Mouse (Mus musculus): Measurements from ENCODE around the gene Gnaq.
"Not testable (repeated sequence)": the region's sequence is repeated elsewhere in the genome, so short reads cannot be mapped to it uniquely, and the experiment has no call there.

Gene Gnaq

DNA sequence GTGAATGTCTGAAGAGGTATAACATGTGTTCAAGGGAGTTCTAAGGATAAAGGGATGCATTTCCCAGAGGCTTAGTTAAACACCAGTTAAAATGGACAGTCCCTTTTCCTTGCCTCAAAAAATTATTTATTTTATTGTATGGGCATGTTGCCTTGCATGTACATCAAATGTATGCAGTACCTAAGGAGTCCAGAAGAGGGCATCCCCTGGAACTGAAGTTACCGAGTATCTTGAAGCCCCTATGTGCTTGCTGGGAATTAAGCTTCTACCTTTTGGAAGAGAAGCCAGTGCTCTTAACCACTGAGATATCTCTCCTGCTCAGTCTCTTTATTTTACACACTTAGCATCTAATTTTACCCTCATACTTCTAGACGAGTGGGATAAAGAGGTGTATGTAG lies 127.8 kb downstream of the Gnaq start:
- DNase-seq (ENCODE audit: low spot score), result no peak

DNA sequence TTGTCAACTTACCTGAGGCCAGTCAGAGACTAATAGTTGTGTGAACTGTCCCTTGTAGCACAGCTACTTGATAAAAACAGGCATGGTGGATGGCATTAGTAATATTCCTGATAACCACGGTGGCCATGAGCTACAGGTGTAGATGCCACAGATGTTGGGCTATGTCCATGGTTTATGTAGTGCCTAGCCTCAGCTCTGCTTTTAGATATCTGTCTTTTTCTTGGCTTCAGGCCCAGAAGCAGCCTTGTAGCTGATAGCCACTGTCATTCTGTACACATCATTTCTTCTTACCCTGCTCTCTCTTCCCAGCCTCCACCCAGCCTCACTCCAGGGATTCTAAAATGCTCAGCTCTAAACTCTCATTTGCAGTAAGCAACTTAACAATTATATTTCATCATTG lies 128.3 kb downstream of the Gnaq start:
- DNase-seq (ENCODE audit: low spot score), result no peak

DNA sequence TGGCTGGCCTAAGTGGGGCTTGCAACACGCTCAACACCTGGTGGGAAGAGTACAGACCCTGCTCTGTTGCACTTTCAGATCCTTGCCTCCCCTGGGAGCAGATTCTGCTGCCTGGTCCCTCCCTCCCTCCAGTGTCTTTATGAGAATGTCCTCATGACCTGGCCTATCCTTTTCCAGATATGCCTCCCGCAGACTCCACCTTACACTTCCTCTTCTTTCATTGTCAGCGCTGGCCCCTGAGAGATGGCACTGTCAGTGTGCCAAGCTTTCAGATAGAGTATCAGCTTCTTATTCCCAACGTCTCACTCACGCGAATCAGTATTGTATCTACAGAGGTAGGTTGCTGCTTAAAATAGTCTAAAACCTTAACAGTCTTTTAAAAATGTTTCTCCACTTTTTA lies 129.0 kb downstream of the Gnaq start:
- DNase-seq (ENCODE audit: low spot score), result no peak

DNA sequence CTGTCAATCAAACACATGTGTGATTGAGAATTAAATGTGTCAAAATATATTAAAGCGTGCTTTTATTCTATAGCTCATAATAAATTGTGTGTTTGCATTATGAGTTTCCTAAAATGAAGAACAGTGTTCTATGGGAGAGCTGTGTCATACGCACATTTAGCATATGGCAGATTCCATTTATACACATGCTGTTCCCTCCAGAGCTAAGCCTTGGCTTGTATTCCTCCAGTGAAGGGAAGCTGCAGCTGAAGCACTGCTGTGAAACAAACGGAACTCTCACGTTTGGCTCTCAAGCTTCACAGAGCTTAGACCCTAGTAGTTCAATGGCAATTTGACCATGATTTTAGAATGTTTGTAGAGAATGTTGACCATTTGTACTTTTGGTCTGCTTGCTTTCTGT lies 129.7 kb downstream of the Gnaq start:
- no peak for DNase-seq (ENCODE audit: low spot score)

DNA sequence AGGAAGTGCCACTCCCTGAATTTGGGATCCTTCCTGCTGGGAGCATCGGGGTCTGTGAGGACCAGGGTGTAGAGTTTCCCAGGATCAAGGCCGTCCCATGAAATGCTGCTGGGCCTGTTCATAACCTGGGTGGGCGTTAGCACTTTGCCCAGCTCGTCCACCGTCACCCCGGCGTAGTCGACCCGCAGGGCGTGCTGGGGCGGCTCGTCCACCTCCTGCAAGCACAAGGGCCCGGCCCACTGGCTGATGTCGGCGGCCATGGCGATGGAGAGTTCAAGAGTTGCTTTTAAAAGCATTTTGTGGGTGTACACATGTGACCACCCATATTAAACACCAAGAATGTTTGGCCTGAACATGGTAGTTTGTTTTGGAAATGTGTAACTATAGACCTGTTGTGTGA lies 134.7 kb downstream of the Gnaq start:
- not testable (repeated sequence) for DNase-seq (ENCODE audit: low spot score)

DNA sequence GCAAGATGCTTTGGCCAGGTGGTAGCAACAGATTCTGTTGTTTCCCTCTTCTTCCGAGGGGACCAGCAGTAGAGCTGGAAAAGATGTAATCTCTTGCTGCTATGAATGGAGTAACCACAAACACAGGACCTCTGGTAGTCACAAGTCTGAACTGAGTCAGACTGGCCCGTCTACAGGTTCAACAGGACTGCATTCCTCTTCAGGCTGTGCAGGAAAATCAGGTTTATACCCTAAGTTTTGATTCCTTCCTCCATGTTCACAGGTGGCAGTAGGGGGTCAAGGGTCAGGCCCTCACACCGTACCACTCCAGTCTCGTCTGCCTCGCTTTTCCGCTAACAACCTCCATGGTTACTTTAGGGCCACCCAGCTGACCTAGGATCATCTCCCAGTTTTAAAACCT lies 137.6 kb downstream of the Gnaq start:
- no peak for DNase-seq (ENCODE audit: low spot score)

DNA sequence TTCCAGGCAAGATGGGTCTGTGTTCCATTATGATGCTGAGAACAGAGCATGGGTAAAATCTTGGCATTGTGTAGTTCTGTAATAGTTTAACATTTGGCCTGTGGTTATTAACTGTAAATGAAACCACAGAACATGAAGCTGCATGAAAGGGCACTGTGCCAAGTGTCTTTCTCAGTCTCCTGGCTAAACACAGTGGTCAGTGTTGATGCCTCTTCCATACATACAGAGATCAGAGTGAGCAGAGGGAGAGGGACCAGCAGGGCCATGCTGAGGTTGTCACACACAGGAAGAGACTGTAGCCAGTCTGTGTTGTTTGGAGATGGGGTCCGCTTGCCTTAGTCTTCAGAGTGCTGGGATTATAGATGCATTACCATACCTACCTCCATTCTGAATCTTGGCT lies 138.4 kb downstream of the Gnaq start:
- no peak for DNase-seq (ENCODE audit: low spot score)

DNA sequence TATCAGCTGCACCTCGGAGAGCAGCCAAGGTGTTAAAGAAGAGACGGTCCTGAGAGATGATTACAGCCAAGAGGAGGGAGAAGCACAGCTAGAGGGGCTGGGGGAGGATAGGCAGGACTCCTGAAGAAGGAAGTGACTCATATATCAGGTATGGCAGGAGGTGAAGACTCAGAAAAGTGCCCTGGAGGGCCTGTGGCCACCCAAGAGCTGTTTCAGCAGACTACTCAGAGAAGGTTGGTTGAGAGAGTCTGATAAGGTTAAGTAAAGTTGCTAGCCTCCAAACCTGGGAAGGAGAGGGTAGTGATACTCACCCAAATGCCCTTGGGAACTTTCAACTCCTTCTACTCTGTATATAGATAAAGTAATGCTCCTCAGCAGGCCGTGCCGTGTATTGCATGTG lies 140.4 kb downstream of the Gnaq start:
- DNase-seq (ENCODE audit: low spot score), result no peak

DNA sequence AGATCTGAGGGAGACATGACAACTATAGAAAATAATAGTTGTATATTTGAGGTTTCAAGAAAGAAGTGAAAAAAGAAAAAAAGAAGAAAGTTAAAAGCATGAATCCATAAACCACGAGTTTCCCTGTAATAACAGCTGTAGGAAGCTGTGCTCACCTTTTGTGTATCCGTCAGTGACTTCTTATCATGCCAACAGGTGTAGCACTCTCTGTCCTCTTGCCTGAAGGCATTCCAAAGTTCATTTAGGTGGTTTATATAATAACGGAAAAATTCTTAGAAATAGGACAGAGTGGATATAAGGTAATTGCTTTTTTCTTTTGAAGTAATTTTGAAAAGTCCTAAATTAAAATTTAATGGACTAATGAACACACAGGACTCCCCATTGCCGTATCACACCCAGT lies 147.6 kb downstream of the Gnaq start:
- no peak for DNase-seq (ENCODE audit: low spot score)

DNA sequence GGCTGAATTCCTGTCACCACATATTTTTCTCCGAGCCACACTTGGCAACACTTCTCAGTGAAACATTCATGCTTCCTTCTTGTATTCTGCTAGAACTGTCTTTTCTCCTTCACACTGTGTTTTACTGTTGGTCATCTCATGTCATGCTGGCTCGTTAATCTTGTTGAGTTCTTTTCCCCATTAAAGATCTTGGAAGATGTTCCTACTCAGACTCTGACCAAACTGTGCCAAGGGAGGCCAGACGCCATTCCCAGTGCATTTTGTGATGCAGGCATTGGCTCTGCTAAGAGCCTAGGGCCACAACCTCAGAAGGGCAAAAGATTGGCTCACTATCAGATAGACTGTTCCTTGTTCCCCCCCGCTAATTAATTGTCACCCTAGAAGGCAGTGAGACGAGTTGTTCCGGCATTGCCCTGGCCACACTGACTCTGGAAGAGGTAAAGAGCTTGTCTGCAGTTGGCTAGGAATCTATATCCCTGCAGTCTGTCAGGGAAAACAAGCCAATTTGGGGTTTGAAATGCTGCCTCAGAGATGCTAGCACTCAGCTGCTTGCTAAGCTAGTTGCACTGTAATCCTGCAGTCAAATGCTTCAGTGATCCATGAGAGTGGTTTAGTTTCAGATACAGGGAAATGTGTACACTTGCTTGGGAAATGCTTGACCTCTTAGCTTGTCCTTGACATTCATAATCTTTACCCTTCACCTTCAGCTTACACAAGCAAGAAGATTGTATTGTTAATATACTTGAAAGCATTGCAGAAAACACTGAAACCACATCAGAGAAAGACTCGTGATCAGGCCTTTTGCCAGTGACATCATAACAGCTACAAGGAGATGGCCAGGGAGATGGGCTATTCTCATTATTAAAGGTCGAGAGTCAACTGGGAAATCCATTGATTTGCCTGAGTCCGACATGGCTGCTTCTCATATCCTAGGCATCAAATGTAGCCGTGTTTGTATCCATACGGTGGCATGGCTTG lies 152.7 kb downstream of the Gnaq start:
- DNase-seq (ENCODE audit: low spot score), result no peak

DNA sequence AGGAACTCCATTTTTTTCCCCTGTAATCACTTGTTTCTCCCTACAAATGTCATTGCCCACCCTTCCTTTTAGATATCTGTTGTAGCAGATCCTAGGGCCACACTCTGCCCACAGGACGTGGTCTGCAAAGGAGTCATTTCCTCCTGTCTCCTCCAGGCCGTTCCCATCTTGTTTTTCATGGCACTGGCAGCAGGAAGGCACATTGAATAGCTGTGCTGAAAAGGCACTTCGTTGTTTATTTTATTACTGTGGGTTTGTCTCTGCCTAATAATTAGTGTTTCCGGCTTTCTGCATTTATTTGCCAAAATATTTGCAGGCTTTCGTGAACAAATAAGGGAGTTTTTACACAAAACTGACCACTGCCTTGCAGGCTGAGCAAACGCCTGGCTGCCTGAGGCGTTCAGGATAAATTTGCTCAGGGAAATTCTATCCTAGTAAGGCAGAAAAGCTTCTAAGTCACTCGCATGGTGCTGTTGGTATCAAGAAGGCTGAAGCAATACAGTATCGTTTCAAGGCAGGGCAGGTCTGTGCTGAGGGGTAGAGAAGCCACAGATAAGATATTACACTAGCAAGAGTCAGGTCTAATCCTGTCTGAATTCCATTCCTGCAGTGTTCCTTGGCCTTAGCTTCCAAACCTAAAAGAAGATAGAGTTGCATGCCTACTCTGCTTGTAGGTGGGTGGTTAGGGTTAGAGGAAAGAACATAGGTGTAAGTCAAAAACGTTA lies 154.0 kb downstream of the Gnaq start:
- no peak for DNase-seq (ENCODE audit: low spot score)

DNA sequence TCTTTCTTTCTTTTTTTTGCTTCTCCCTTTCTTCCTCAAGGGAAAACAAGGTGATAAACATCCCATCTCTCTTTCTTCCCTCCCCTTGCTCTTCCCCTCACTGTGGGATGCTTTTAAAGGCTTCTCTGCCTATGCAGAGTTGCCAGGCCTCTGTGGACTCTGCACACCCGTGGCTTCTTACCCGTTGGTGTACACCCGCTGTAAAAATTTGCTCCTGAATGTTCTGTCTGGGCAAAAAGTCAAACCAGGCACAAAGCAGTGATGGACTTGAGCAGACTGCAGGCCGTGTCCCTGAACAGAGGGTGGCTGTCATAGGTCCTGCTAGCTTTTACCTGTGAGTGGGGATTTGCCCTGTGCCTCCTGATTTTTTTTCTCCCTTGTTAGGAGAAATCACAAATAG lies 154.7 kb downstream of the Gnaq start:
- DNase-seq (ENCODE audit: low spot score), result no peak

DNA sequence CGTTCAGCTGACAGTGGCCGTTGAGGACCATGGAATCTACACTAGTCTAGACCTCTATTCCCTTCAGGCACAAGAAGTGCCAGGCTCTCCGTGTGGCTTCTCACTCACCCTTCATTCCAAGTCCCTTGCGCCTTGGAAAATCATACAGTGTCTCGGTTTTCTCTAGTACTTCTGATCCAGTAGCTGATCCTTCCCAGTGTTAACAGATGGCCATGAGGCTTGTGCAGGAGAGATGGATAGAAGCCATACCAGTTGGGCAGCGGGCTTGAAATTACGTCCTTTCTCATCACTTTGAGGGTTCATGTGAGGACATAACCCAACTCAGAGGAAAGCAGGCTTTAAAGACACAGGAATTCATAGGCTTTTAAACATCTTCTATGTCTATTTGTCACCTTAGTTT lies 155.3 kb downstream of the Gnaq start:
- no peak for DNase-seq (ENCODE audit: low spot score)

DNA sequence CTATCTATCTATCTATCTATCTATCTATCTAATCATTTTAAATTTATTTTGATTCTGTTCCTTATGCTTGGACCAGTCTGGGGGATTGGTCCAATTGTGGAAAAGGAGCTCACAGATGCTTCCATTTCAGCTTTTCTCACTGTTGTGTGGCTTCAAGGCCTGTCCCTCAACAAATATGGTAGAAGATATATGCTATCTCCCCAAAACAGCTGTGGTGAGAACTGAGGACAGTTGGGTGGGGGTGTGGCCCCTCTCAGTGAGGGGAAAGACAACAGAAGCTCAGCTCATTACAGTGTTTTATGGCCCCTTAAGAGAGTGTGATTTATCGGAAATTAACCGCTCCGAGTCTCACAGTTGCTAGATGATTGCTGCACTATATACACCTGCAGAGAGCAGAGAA lies 158.5 kb downstream of the Gnaq start:
- DNase-seq (ENCODE audit: low spot score), result no peak

DNA sequence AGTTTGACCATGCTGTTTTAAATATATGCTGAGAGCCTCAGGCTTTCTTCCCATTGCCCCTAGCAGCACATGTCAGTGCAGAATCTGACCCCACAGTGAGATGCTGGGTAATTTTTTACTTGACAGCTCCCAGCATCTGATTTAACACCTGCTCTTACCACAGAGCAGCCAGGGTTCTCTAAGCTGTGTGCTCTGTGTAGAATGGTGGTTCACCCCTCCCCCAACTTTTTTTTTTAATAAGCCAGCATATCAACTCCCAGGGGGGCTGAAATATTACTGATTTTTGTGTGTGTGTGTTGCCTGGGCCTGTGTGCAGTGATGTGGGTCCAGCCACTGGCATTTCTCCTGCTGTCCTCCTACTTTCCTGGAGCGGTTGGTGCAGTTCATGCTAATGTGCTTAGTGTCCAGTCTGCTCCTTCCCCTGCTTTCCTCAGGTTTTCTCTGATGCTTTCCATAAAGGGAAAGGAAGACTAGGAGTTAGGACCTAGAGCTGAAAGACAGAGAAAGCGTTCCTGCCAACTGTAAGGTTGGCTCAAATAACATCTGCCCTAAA lies 159.5 kb downstream of the Gnaq start:
- DNase-seq (ENCODE audit: low spot score), result no peak

DNA sequence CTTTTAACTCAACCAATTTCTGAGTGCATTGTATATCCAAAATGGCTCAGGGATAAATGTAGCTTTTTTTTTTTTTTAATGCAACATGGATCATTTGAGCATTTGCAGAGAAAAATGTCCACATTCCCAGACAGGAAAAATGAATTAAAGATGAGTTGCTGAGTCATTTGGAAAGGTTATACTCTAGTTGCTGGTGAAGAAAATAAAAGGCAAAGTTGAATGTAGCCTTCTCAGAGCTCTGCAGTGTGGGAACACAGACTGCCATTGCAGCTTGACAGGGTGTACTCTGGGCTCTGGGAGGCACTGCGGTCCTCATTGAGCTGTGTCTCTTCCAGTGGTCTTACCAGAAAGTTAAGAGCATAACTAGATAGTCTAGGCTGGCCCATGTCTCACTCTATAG lies 160.3 kb downstream of the Gnaq start:
- no peak for DNase-seq (ENCODE audit: low spot score)

DNA sequence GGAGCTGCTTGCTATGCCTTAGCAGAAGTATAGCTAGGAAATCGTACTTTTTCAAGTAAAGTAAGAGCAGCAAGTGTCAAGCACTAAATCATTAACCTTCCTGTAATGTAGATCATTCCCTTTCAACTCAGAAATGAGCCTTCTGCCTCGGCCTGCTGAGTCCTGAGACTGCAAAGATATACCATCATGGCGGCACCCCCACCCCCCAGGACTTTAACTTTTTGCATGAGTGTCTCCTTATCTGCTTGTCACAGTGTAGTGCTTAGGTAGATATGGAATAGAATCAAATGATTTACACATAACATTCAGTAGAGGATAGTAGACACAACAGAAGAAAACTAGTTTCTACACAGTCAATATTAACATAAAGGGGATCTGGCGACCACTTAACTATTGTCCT lies 167.8 kb downstream of the Gnaq start:
- DNase-seq (ENCODE audit: low spot score), result no peak

DNA sequence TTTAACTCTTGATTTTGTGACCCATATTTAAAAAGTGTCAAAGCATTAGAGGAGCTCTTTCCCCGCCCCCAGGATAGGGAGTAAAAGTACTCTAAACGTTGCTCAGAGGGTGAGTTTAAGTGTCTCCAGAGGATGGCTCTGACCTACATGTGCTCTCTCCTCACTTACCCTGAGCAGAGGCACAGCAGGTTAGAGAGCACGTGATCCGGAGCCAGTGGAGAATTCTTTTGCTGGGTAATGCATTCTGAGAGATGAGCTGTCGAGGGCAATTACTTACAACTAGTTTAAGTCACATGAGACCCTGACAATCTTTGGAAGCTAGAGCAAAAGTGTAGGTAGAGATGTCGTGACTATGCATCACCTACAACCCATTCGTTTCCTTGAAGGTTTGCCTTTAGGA lies 168.7 kb downstream of the Gnaq start:
- DNase-seq (ENCODE audit: low spot score), result no peak

DNA sequence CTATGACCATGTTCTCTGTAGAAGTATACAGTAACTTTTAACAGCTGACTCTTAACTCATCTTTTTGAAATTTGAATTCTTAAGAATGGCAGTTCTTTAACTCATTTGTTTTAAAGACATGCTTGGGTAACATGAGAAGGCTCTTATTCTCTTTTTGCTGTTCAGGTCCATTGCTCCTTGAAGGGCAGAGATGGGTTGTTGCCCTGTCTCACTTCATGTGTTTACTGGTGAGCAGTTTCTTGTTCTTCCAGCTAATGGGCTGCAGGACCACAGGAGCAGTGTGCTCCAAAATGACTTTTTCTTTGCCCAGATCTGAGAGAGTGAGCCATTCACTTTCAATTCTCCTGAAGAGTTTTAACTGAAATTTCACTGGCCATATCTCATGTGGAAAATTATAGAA lies 176.4 kb downstream of the Gnaq start:
- no peak for DNase-seq (ENCODE audit: low spot score)

DNA sequence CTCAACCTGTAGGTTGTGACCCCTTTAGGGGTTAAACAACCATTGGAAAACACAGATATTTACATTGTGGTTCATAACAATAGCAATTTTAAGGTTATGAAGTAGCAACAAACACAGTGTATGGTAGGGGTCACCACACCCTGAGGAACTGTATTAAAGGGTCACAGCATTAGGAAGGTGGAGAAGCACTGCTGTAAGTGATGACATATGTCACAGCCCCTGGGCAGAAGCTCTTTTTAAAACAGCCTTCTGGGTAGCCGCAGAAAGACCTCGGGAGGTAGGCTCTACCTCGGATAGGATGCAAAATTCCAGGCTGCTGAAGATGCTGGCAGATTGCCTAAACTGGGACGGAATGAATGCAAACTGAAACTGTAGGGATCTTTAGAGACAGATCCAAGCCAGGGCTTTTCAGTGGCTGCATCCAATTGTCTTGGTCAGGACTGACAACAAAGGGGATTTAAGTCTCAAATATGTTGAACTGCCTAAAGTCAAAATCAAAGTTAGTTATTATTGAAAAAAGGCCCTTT lies 181.7 kb downstream of the Gnaq start:
- no peak for DNase-seq (ENCODE audit: low spot score)

DNA sequence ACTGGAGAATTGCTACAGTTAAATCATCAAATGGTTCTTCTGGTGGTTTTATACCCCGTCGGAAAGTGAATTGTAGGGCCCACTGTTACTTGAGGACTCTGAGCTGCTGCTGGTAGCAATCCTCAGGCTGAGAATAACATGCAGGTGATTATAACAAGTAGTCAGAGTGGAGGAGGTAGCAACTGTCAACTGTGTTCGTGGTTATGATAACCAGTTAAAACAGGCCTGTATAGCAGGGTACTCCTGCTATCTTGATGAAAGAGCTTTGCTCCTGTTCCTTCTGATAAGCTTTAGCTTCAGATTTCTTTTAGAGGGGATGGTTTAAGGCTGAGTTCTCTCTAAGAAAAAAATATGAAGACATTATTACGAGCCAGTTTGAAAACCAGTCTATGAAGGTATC lies 182.9 kb downstream of the Gnaq start:
- DNase-seq (ENCODE audit: low spot score), result no peak

DNA sequence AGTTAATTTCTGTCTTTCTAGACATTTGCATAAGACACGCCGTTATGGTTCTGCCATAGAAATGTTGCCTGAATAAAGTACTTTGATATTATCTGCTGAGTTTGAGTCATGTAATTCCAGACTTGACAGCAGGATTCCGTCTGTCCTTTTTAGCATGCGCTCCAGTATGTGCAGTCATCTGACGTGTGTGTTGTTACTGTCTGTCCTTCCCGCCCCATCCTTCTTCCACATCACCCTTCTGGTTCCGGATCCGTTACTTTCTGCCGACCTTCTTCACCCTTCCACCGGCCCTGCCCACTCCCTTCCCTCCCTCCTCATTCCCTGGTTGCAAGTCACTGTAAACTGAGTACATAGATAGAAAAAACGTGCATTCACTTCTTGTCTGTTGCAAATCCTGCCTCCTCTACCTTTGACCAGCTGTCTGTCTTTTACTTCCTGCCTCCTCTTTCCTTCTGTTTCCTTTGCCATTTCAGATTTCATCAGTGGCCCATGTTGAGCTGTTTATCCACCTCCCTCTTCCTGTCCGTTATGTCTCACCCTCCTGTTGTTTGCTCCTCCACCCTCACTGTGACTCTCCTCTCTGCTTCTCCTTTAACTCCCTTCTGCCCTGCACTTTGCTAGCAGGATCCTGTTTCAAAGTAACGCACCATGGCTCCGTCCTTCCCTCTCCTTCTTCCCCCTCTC lies 185.6 kb downstream of the Gnaq start:
- DNase-seq (ENCODE audit: low spot score), result no peak

Data from ovary, postnatal 14 days (tissue).